Mouse (Mus musculus): ENCODE data around the gene Soga1. TPM values are rescaled to one million over a fixed set of nuclear protein-coding genes. Genes with fewer than 3 reads are reported as not detected.
A peak's percentile ranks its signal among the peaks of the same experiment; 100 is the strongest.

Soga1 gene
- polyA plus RNA-seq, 1 experiment from 2014 or later, result 8.1 TPM

- 64% methylated on average over 21 of the region's 21 CpGs for WGBS (ENCODE audit: missing documents)
- no peak overlapping the region for H3K4me3 ChIP-seq (ENCODE audit: inconsistent target)
- H3K27ac ChIP-seq, result no peak overlapping the region
- H3K36me3 ChIP-seq (ENCODE audit: inconsistent target), result peaks cover 82% of the 10 kb centered on the region
- no peaks in the 10 kb centered on the region for H3K79me2 ChIP-seq (ENCODE audit: inconsistent target)
Observed at GRCm38 (mm10) chr2:157027106-157028008, 51.7 kb downstream of the Soga1 start.

GRCm38 (mm10) chr2:157021156-157021555, 57.9 kb downstream of the Soga1 start:
- Histone ChIP-seq H3K79me2 (ENCODE audit: inconsistent target) (no peaks in the 10 kb centered on the region), H3K36me3 (ENCODE audit: inconsistent target) (peaks cover 90% of the 10 kb centered on the region), H3K27ac (no peak overlapping the region), H3K4me3 (ENCODE audit: inconsistent target) (no peak overlapping the region)
- WGBS (ENCODE audit: missing documents), result 99% methylated on average over 14 of the region's 16 CpGs

- WGBS (ENCODE audit: missing documents), result 95% methylated on average over 3 of the region's 4 CpGs
- H3K79me2 ChIP-seq (ENCODE audit: inconsistent target), result no peaks in the 10 kb centered on the region
- H3K4me3 ChIP-seq (ENCODE audit: inconsistent target), result no peak overlapping the region
- H3K36me3 ChIP-seq (ENCODE audit: inconsistent target), result peaks cover 71% of the 10 kb centered on the region
- no peak overlapping the region for H3K27ac ChIP-seq
Observed at GRCm38 (mm10) chr2:157019228-157019627, 59.8 kb downstream of the Soga1 start.

GRCm38 (mm10) chr2:157016529-157017270, 62.4 kb downstream of the Soga1 start:
- H3K4me3 ChIP-seq (ENCODE audit: inconsistent target), result no peak overlapping the region
- H3K36me3 ChIP-seq (ENCODE audit: inconsistent target), result peaks cover 46% of the 10 kb centered on the region
- no peaks in the 10 kb centered on the region for H3K79me2 ChIP-seq (ENCODE audit: inconsistent target)
- WGBS (ENCODE audit: missing documents), result 92% methylated on average over 18 of the region's 18 CpGs
- no peak overlapping the region for H3K27ac ChIP-seq

- H3K27ac ChIP-seq, result no peak overlapping the region
- 93% methylated on average over 2 of the region's 6 CpGs for WGBS (ENCODE audit: missing documents)
- no peaks in the 10 kb centered on the region for H3K79me2 ChIP-seq (ENCODE audit: inconsistent target)
- no peak overlapping the region for H3K4me3 ChIP-seq (ENCODE audit: inconsistent target)
- peaks cover 9% of the 10 kb centered on the region for H3K36me3 ChIP-seq (ENCODE audit: inconsistent target)
Observed at GRCm38 (mm10) chr2:157012341-157012740, 66.7 kb downstream of the Soga1 start.

- 29% methylated on average over 11 of the region's 11 CpGs for WGBS (ENCODE audit: missing documents)
- Histone ChIP-seq H3K36me3 (ENCODE audit: inconsistent target) (no peaks in the 10 kb centered on the region), H3K4me3 (ENCODE audit: inconsistent target) (no peak overlapping the region), H3K27ac (no peak overlapping the region), H3K79me2 (ENCODE audit: inconsistent target) (no peaks in the 10 kb centered on the region)
Observed at GRCm38 (mm10) chr2:157010634-157011310, 68.3 kb downstream of the Soga1 start.

- Histone ChIP-seq H3K79me2 (ENCODE audit: inconsistent target) (no peaks in the 10 kb centered on the region), H3K36me3 (ENCODE audit: inconsistent target) (no peaks in the 10 kb centered on the region), H3K4me3 (ENCODE audit: inconsistent target) (no peak overlapping the region), H3K27ac (no peak overlapping the region)
Observed at GRCm38 (mm10) chr2:157010121-157010520, 68.9 kb downstream of the Soga1 start.

- H3K79me2 ChIP-seq (ENCODE audit: inconsistent target), result no peaks in the 10 kb centered on the region
- H3K27ac ChIP-seq, result no peak overlapping the region
- H3K36me3 ChIP-seq (ENCODE audit: inconsistent target), result no peaks in the 10 kb centered on the region
- no peak overlapping the region for H3K4me3 ChIP-seq (ENCODE audit: inconsistent target)
Observed at GRCm38 (mm10) chr2:157008509-157008908, 70.5 kb downstream of the Soga1 start.

- 21% methylated on average over 5 of the region's 5 CpGs for WGBS (ENCODE audit: missing documents)
- no peaks in the 10 kb centered on the region for H3K79me2 ChIP-seq (ENCODE audit: inconsistent target)
- no peaks in the 10 kb centered on the region for H3K36me3 ChIP-seq (ENCODE audit: inconsistent target)
- H3K27ac ChIP-seq, result peak overlapping the region; percentile 37; the same call in 1 of the 2 replicates
- peak overlapping the region; percentile 58 for H3K4me3 ChIP-seq (ENCODE audit: inconsistent target)
Observed at GRCm38 (mm10) chr2:157007234-157007596, 71.8 kb downstream of the Soga1 start.

- Histone ChIP-seq H3K27ac (peak within 1 kb of the TSS; percentile 37), H3K4me3 (ENCODE audit: inconsistent target) (peak within 1 kb of the TSS; percentile 58), H3K79me2 (ENCODE audit: inconsistent target) (no peaks in the 10 kb centered on the region), H3K36me3 (ENCODE audit: inconsistent target) (no peaks in the 10 kb centered on the region)
- WGBS (ENCODE audit: missing documents), result under 1% methylated on average over 49 of the region's 56 CpGs
Observed at GRCm38 (mm10) chr2:157006511-157007233, 72.4 kb downstream of the Soga1 start, which contains the start of gene Dsn1. Dsn1 (minus strand) TSS chr2:157007154.

GRCm38 (mm10) chr2:157002321-157002720, 76.7 kb downstream of the Soga1 start:
- WGBS (ENCODE audit: missing documents), result 92% methylated on average over 4 of the region's 4 CpGs

GRCm38 (mm10) chr2:156998263-156998662, 80.8 kb downstream of the Soga1 start:
- H3K27ac ChIP-seq, result no peak overlapping the region
- H3K79me2 ChIP-seq (ENCODE audit: inconsistent target), result no peaks in the 10 kb centered on the region
- no peak overlapping the region for H3K4me3 ChIP-seq (ENCODE audit: inconsistent target)
- peaks cover 5% of the 10 kb centered on the region; the same call in 1 of the 2 replicates for H3K36me3 ChIP-seq (ENCODE audit: inconsistent target)
- 94% methylated on average over 5 of the region's 5 CpGs for WGBS (ENCODE audit: missing documents)

More at GRCm38 (mm10) chr2:157002321-157002720, 76.7 kb downstream of the Soga1 start:
- Histone ChIP-seq H3K4me3 (ENCODE audit: inconsistent target) (no peak overlapping the region), H3K27ac (no peak overlapping the region), H3K36me3 (ENCODE audit: inconsistent target) (peaks cover 5% of the 10 kb centered on the region; the same call in 1 of the 2 replicates), H3K79me2 (ENCODE audit: inconsistent target) (no peaks in the 10 kb centered on the region)

GRCm38 (mm10) chr2:156996576-156996975, 82.5 kb downstream of the Soga1 start:
- Histone ChIP-seq H3K4me3 (ENCODE audit: inconsistent target) (no peak overlapping the region), H3K36me3 (ENCODE audit: inconsistent target) (peaks cover 5% of the 10 kb centered on the region; the same call in 1 of the 2 replicates), H3K79me2 (ENCODE audit: inconsistent target) (no peaks in the 10 kb centered on the region), H3K27ac (no peak overlapping the region)
- 71% methylated on average over 6 of the region's 6 CpGs for WGBS (ENCODE audit: missing documents)

All from macrophage (primary cell).